Comparison of ENCODE assay signal across 7 mouse cellular contexts in genomic region chr2:167565682-167566081, GRCm38 (mm10). TPM values are rescaled to one million over a fixed set of nuclear protein-coding genes. Genes with fewer than 3 reads are reported as not detected.
DNase-seq lines count a peak whose midpoint lies in the region; ATAC-seq lines count a peak whose summit lies in the region.

No protein-coding gene starts in this region.

- peak; percentile 73 for ATAC-seq in embryonic facial prominence, embryonic 14.5 days (ENCODE audit: low read depth)
- ATAC-seq in limb, embryonic 13.5 days (ENCODE audit: low FRiP score, low read depth) = peak; percentile 55
- no peak for ATAC-seq in neural tube, embryonic 11.5 days (ENCODE audit: insufficient read depth, low FRiP score, low TSS enrichment)
- ATAC-seq in cerebellum, adult (ENCODE audit: insufficient number of reproducible peaks, low FRiP score, low TSS enrichment) = no peak

- no peaks in the 10 kb centered on the region for H3K27me3 ChIP-seq in embryonic facial prominence, embryonic 14.5 days (replicated peaks; ENCODE audit: control insufficient read depth, insufficient read depth, low read length)
- peaks cover 16% of the 10 kb centered on the region; the same call in 1 of the 2 replicates for H3K27me3 ChIP-seq in hindbrain, embryonic 10.5 days (ENCODE audit: insufficient read depth, poor library complexity, severe bottlenecking)
- no peaks in the 10 kb centered on the region for H3K27me3 ChIP-seq in limb, embryonic 13.5 days
- no peaks in the 10 kb centered on the region for H3K27me3 ChIP-seq in neural tube, embryonic 11.5 days (ENCODE audit: control insufficient read depth, insufficient read depth, low read length)

- peak overlapping the region; percentile 46 for H3K4me2 ChIP-seq in embryonic facial prominence, embryonic 14.5 days (ENCODE audit: low read depth, low read length)
- H3K4me2 ChIP-seq in limb, embryonic 13.5 days (replicated peaks) = peak overlapping the region; percentile 53
- peak overlapping the region; percentile 19; the same call in 1 of the 2 replicates for H3K4me2 ChIP-seq in neural tube, embryonic 11.5 days (ENCODE audit: low read depth)

- peaks cover 43% of the 10 kb centered on the region for H3K4me1 ChIP-seq in embryonic facial prominence, embryonic 14.5 days (ENCODE audit: control insufficient read depth, insufficient read depth, low read length)
- peaks cover 57% of the 10 kb centered on the region for H3K4me1 ChIP-seq in hindbrain, embryonic 10.5 days (replicated peaks)
- peaks cover 74% of the 10 kb centered on the region for H3K4me1 ChIP-seq in limb, embryonic 13.5 days
- H3K4me1 ChIP-seq in neural tube, embryonic 11.5 days (ENCODE audit: control insufficient read depth, insufficient read depth, low read length) = peaks cover 13% of the 10 kb centered on the region

- peak overlapping the region; percentile 13; the same call in 1 of the 2 replicates for H3K4me3 ChIP-seq in embryonic facial prominence, embryonic 14.5 days (ENCODE audit: low read depth, low read length)
- peak overlapping the region; percentile 26 for H3K4me3 ChIP-seq in hindbrain, embryonic 10.5 days
- H3K4me3 ChIP-seq in limb, embryonic 13.5 days = peak overlapping the region; percentile 19
- no peak overlapping the region for H3K4me3 ChIP-seq in neural tube, embryonic 11.5 days (ENCODE audit: low read depth, low read length)

- peak overlapping the region; percentile 92 for H3K27ac ChIP-seq in embryonic facial prominence, embryonic 14.5 days (replicated peaks; ENCODE audit: low read depth, low read length)
- peak overlapping the region; percentile 83 for H3K27ac ChIP-seq in hindbrain, embryonic 10.5 days
- peak overlapping the region; percentile 95 for H3K27ac ChIP-seq in limb, embryonic 13.5 days
- no peak overlapping the region for H3K27ac ChIP-seq in neural tube, embryonic 11.5 days (ENCODE audit: low read depth, low read length)

- DNase-seq in adipocyte (ENCODE audit: low spot score) = peak; percentile 74
- peak; percentile 95 for DNase-seq in embryonic facial prominence, embryonic 14.5 days (ENCODE audit: low spot score)
- peak; percentile 63 for DNase-seq in hindbrain, embryonic 10.5 days (ENCODE audit: low spot score)
- peak; percentile 64 for DNase-seq in neural tube, embryonic 11.5 days (ENCODE audit: low spot score)
- no peak for DNase-seq in cerebellum, adult 9-10 months

- no peaks in the 10 kb centered on the region for H3K36me3 ChIP-seq in embryonic facial prominence, embryonic 14.5 days (ENCODE audit: control insufficient read depth, insufficient read depth, low read length)
- H3K36me3 ChIP-seq in hindbrain, embryonic 10.5 days = no peaks in the 10 kb centered on the region
- H3K36me3 ChIP-seq in limb, embryonic 13.5 days = no peaks in the 10 kb centered on the region
- H3K36me3 ChIP-seq in neural tube, embryonic 11.5 days (ENCODE audit: control insufficient read depth, insufficient read depth, low read length) = no peaks in the 10 kb centered on the region

- no peaks in the 10 kb centered on the region for H3K9me3 ChIP-seq in embryonic facial prominence, embryonic 14.5 days (ENCODE audit: control insufficient read depth, low read length)
- no peaks in the 10 kb centered on the region for H3K9me3 ChIP-seq in hindbrain, embryonic 10.5 days
- no peaks in the 10 kb centered on the region for H3K9me3 ChIP-seq in limb, embryonic 13.5 days
- no peaks in the 10 kb centered on the region for H3K9me3 ChIP-seq in neural tube, embryonic 11.5 days (ENCODE audit: control insufficient read depth, low read length)

- peak overlapping the region; percentile 37; the same call in 1 of the 2 replicates for H3K9ac ChIP-seq in embryonic facial prominence, embryonic 14.5 days (ENCODE audit: low read depth, low read length)
- H3K9ac ChIP-seq in limb, embryonic 13.5 days = peak overlapping the region; percentile 43; the same call in 1 of the 2 replicates
- H3K9ac ChIP-seq in neural tube, embryonic 11.5 days (ENCODE audit: low read length) = no peak overlapping the region; the same call in 1 of the 2 replicates

- 7% methylated on average over 19 of the region's 19 CpGs for WGBS in embryonic facial prominence, embryonic 14.5 days
- 19% methylated on average over 19 of the region's 19 CpGs for WGBS in hindbrain, embryonic 10.5 days
- under 1% methylated on average over 19 of the region's 19 CpGs for WGBS in limb, embryonic 13.5 days
- WGBS in neural tube, embryonic 11.5 days = 26% methylated on average over 19 of the region's 19 CpGs

RNA-seq across cellular contexts. Expression of gene Snai1, which starts 27.7 kb away (rescaled TPM):
- polyA plus RNA-seq in embryonic facial prominence, embryonic 14.5 days (2014; fragmentation: Nextera tagmentation; extraction: Ambion mirVana) = 64.1 and 69.7 TPM in 2 replicates
- 45.3 and 45.5 TPM in 2 replicates for polyA plus RNA-seq in hindbrain, embryonic 10.5 days (2016; fragmentation: Nextera tagmentation; extraction: Ambion mirVana)
- 72.6 and 76.0 TPM in 2 replicates for polyA plus RNA-seq in limb, embryonic 13.5 days (2015; fragmentation: Nextera tagmentation; extraction: Ambion mirVana)
- polyA plus RNA-seq in neural tube, embryonic 11.5 days (2014; fragmentation: Nextera tagmentation; extraction: Ambion mirVana) = 32.3 and 39.7 TPM in 2 replicates

Comparison
In these comparisons a context has a peak if more than half of its experiments do, and no peak if none do; other contexts are left out.
1. ATAC-seq: peak in embryonic facial prominence, embryonic 14.5 days (single experiment) and limb, embryonic 13.5 days (single experiment); none in neural tube, embryonic 11.5 days (single experiment) and cerebellum, adult (single experiment).
2. Peak in every context shown above with its lines, with median percentiles within 50 percentile points of each other: H3K4me2 ChIP-seq.